Mouse (Mus musculus) left cerebral cortex, postnatal 14 days (tissue): ENCODE data around the gene Snx27. TPM values are rescaled to one million over a fixed set of nuclear protein-coding genes. Genes with fewer than 3 reads are reported as not detected.

Experiments
- DNase-seq, 2 experiments: peaks; one replicate each; pipeline ENCODE4 v3.0.0; 2021 to 2022; ENCODE audit warnings: low spot score in 2 of 2, mixed read lengths in 1 of 2
- intact Hi-C: fragments of 180-260 bp; cut with DNase I; formaldehyde crosslinking; loops from one replicate; pipeline ENCODE4 v1.15.1; 2025
- total RNA-seq, 2 experiments: library from RNA; stranded (reverse); gene quantifications; 2 replicates each; pipeline ENCODE4 v1.2.3; 2021

Snx27 gene
- total RNA-seq, 2 experiments from 2014 or later = 79.6 to 81.8 TPM

- no peak for DNase-seq
Observed at GRCm38 (mm10) chr3:94482764-94483385, 99.6 kb downstream of the Snx27 start.

GRCm38 (mm10) chr3:94481429-94481828 is 101.1 kb downstream of the Snx27 start:
- intact Hi-C loops = no loop called here
- no peak for DNase-seq

More at GRCm38 (mm10) chr3:94482764-94483385, 99.6 kb downstream of the Snx27 start:
- intact Hi-C loops = no loop called here

GRCm38 (mm10) chr3:94480291-94480884 is 102.1 kb downstream of the Snx27 start, which contains the start of gene Riiad1:
Gene Riiad1 (minus strand): TSS chr3:94480341.
- no peak for DNase-seq
- intact Hi-C loops = no loop called here

- no peak for DNase-seq
- intact Hi-C loops = no loop called here
Observed at GRCm38 (mm10) chr3:94479564-94479963, 103.0 kb downstream of the Snx27 start.

- intact Hi-C loops = no loop called here
- DNase-seq = no peak
Observed at GRCm38 (mm10) chr3:94478591-94479169, 103.8 kb downstream of the Snx27 start.

- intact Hi-C loops = no loop called here
- peak; percentile 80 to 91 for DNase-seq
Observed at GRCm38 (mm10) chr3:94477981-94478422, 104.5 kb downstream of the Snx27 start, which contains the start of gene Celf3. Gene Celf3 (plus strand): TSS chr3:94478295.

- intact Hi-C loops = no loop called here
- DNase-seq = peak; percentile 60 to 75
Observed at GRCm38 (mm10) chr3:94477444-94477843, 105.1 kb downstream of the Snx27 start.

GRCm38 (mm10) chr3:94476301-94477035 is 106.0 kb downstream of the Snx27 start:
- no peak for DNase-seq
- intact Hi-C loops = no loop called here

- intact Hi-C loops = no loop called here
- DNase-seq = no peak
Observed at GRCm38 (mm10) chr3:94473567-94474232, 108.8 kb downstream of the Snx27 start.

GRCm38 (mm10) chr3:94473115-94473505 is 109.4 kb downstream of the Snx27 start:
- intact Hi-C loops = no loop called here
- DNase-seq = no peak

- DNase-seq = no peak
- intact Hi-C loops = no loop called here
Observed at GRCm38 (mm10) chr3:94472447-94473114, 109.9 kb downstream of the Snx27 start.

GRCm38 (mm10) chr3:94468931-94469330 is 113.6 kb downstream of the Snx27 start:
- intact Hi-C loops = no loop called here
- DNase-seq = no peak

- intact Hi-C loops = no loop called here
- DNase-seq = peak; percentile 76 to 91
Observed at GRCm38 (mm10) chr3:94465632-94466430, 116.7 kb downstream of the Snx27 start.

GRCm38 (mm10) chr3:94463926-94464578 is 118.5 kb downstream of the Snx27 start:
- DNase-seq = no peak
- intact Hi-C loops = no loop called here

GRCm38 (mm10) chr3:94459834-94460233 is 122.7 kb downstream of the Snx27 start:
- intact Hi-C loops = loop anchor here (5.0 kb wide), 2 partner anchors 127 to 142 kb away; no protein-coding TSS in a partner anchor

GRCm38 (mm10) chr3:94457055-94457454 is 125.5 kb downstream of the Snx27 start:
- DNase-seq = no peak
- intact Hi-C loops = loop anchor here (5.0 kb wide), 2 partner anchors 130 to 145 kb away; no protein-coding TSS in a partner anchor

More at GRCm38 (mm10) chr3:94459834-94460233, 122.7 kb downstream of the Snx27 start:
- no peak for DNase-seq

- intact Hi-C loops = loop anchor here (1.0 to 5.0 kb wide), 3 partner anchors 46 to 146 kb away; no protein-coding TSS in a partner anchor
- peak; percentile 88 to 90 for DNase-seq
Observed at GRCm38 (mm10) chr3:94456529-94457000, 126.0 kb downstream of the Snx27 start.
